Mouse (Mus musculus) olfactory bulb, adult 2 months (tissue): ENCODE data around the gene Faah.

Experiments used
- CTCF ChIP-seq: fragments of 200-500 bp; IDR thresholded peaks from 2 replicates; pipeline ENCODE4 v1.5.1; 2012; ENCODE audit warnings: low read depth, mild to moderate bottlenecking, low read length, moderate library complexity; ENCODE audit not compliant: insufficient read depth
- POLR2A ChIP-seq: fragments of 200-500 bp; IDR thresholded peaks from 2 replicates; pipeline ENCODE4 v1.6.1; 2012; ENCODE audit warnings: mild to moderate bottlenecking, low read depth, low read length, moderate library complexity; ENCODE audit not compliant: insufficient read depth

GRCm38 (mm10) chr4:116015996-116016395 lies 1.7 kb downstream of the Faah start:
- TF ChIP-seq CTCF: no peak
- TF ChIP-seq POLR2A: no peak
